Mouse (Mus musculus): ENCODE data around the gene Veph1. TPM values are rescaled to one million over a fixed set of nuclear protein-coding genes. Genes with fewer than 3 reads are reported as not detected.
"Not testable (repeated sequence)": the region's sequence is repeated elsewhere in the genome, so short reads cannot be mapped to it uniquely, and the experiment has no call there.

Veph1 gene
- polyA plus RNA-seq, 1 experiment from 2014 or later: 4.8 TPM

DNA sequence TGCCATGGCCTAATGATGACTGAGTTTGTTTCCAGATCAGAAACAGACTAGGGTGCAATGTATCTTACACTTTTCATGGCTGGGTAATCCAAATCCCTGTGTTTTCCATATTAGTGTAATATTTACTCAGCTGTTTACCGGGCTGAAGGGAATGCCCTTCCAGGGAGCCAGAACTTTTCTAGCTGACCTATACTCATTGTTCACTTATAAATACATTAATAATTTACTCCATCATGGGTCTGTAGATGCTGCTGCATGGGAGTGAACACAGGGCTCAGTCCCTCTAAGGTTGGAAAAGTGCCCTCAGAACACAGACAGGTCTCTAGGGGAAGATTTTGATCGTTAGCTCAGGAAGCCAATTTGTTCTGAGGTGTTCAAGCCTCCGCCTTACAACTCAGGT lies 1.9 kb downstream of the Veph1 start:
- Histone ChIP-seq H3K27me3 (no peaks in the 10 kb centered on the region), H3K9ac (no peak overlapping the region), H3K27ac (replicated peaks) (no peak overlapping the region), H3K9me3 (no peaks in the 10 kb centered on the region), H3K4me2 (peak overlapping the region; percentile 37; the same call in 1 of the 2 replicates), H3K4me3 (no peak overlapping the region), H3K36me3 (no peaks in the 10 kb centered on the region), H3K4me1 (replicated peaks) (peaks cover 40% of the 10 kb centered on the region)
- 68% methylated on average over 3 of the region's 3 CpGs for WGBS
- no peak for ATAC-seq (ENCODE audit: low read depth)

DNA sequence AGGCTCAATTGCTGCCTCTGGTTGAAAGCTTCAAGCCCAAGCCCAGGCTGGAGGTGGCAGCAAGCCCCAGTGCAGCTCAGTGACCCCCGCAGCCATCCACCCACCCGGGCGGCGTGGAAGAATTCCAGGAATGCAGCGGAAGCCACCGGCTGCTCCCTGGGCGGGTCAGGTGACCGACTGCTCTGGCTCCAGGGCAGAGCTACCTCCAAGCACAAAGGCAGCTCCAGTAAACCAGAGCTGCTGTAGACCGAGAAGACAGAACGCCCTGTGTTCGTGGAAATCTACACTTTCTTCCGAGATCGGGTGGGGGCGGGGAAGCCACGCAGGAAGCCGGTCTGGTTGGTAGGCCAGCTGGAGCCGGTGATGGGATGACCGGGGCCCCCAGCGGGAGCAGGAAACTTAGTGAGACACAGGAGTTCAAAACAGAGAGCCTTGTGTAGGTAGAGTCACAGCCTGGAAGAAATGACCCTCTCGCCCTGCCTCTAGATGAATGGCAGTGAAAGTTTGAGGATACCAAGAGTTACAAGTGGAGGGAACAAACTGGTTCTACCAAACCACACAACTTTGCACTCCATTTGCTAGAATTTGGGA lies 4.2 kb downstream of the Veph1 start:
- Histone ChIP-seq H3K27me3 (no peaks in the 10 kb centered on the region), H3K4me3 (peak overlapping the region; percentile 20), H3K4me1 (replicated peaks) (peaks cover 37% of the 10 kb centered on the region), H3K9ac (peak overlapping the region; percentile 43; the same call in 1 of the 2 replicates), H3K27ac (replicated peaks) (no peak overlapping the region), H3K36me3 (no peaks in the 10 kb centered on the region), H3K9me3 (no peaks in the 10 kb centered on the region), H3K4me2 (peak overlapping the region; percentile 52)
- peak; percentile 66; the same call in 1 of the 2 replicates for ATAC-seq (ENCODE audit: low read depth)
- 10% methylated on average over 20 of the region's 20 CpGs for WGBS

DNA sequence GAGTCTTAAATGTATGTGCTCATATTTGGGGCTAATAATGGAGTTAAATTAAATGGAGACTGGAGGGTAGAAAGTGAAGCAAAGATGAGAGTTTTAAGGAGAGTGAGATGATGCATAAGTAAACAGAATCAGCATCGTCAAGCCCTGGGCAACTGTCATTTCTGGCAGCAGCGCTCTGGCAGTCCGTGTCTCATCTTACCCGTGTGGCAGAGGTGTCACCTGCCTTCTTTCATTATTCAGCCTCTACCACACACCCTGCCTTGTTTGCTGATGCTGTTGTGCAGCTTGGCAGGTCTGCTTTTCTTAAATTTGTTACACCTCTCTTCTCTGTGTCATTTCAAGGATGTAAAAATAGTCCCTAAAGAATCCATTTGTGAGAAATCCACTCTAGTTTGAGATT lies 33.4 kb downstream of the Veph1 start:
- 83% methylated on average over 4 of the region's 4 CpGs for WGBS
- no peak overlapping the region for H3K4me2 ChIP-seq
- H3K4me1 ChIP-seq (replicated peaks): no peaks in the 10 kb centered on the region
- no peaks in the 10 kb centered on the region for H3K27me3 ChIP-seq
- no peaks in the 10 kb centered on the region for H3K9me3 ChIP-seq
- no peak overlapping the region for H3K27ac ChIP-seq (replicated peaks)
- no peaks in the 10 kb centered on the region for H3K36me3 ChIP-seq
- H3K4me3 ChIP-seq: no peak overlapping the region
- H3K9ac ChIP-seq: no peak overlapping the region
- no peak for ATAC-seq (ENCODE audit: low read depth)

DNA sequence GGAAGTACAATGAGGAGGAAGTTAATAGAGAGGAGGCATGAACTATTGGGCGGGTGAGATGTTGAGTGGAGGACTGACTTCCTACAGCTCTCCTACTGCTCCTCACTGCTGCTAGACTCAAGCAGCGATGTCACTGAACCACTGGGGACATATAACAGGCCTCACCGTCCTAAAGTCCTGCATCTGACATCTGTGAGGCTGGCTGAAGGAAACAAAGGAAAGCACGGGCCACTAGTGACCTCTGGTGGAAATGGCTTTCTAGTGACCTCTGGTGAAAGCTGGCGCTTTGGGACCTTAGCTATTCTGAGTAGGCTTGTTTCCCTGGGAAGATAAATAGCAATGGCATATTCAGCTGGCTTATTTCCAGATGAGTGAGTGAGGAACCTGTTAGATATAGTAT lies 34.3 kb downstream of the Veph1 start:
- no peak for ATAC-seq (ENCODE audit: low read depth)

DNA sequence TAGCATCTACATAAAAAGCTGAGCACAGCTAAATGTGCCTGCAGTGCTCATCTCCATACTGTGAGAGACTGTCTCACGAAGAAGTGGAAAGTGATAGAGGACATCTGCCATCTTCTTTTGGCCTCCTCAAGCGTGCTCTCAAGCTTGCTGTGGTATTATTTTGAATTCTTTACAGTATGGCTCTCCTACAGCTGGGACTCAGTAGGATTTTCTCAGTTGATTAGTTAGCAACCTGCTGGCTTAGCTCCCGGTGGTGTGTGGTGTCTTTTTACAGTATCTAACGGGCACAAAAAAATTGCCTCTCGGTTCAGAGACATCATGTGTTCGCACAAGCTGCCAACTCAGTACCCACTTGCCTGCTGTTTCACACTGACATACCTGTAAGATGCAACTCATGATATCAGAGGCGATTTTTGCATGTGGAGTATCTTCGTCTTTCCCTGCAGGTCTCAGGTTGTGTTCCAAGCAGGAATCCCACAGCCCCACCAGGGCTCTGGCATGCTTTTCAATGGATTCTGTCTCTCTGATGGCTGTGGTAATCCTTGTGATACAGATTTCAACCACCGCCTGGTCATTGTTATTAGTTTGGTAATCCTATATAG lies 42.0 kb downstream of the Veph1 start:
- no peak overlapping the region for H3K4me3 ChIP-seq
- WGBS: 79% methylated on average over 9 of the region's 9 CpGs
- H3K27ac ChIP-seq (replicated peaks): no peak overlapping the region
- no peak overlapping the region for H3K4me2 ChIP-seq
- H3K9ac ChIP-seq: no peak overlapping the region
- no peaks in the 10 kb centered on the region for H3K36me3 ChIP-seq
- H3K9me3 ChIP-seq: no peaks in the 10 kb centered on the region
- H3K27me3 ChIP-seq: no peaks in the 10 kb centered on the region
- H3K4me1 ChIP-seq (replicated peaks): no peaks in the 10 kb centered on the region
- ATAC-seq (ENCODE audit: low read depth): no peak

More for the DNA sequence above, 34.3 kb downstream of the Veph1 start:
- H3K27ac ChIP-seq (replicated peaks): no peak overlapping the region
- H3K9me3 ChIP-seq: no peaks in the 10 kb centered on the region
- no peak overlapping the region for H3K4me2 ChIP-seq
- no peaks in the 10 kb centered on the region for H3K36me3 ChIP-seq
- no peak overlapping the region for H3K4me3 ChIP-seq
- no peaks in the 10 kb centered on the region for H3K4me1 ChIP-seq (replicated peaks)
- no peak overlapping the region for H3K9ac ChIP-seq
- no peaks in the 10 kb centered on the region for H3K27me3 ChIP-seq
- WGBS: 36% methylated on average over 5 of the region's 5 CpGs

DNA sequence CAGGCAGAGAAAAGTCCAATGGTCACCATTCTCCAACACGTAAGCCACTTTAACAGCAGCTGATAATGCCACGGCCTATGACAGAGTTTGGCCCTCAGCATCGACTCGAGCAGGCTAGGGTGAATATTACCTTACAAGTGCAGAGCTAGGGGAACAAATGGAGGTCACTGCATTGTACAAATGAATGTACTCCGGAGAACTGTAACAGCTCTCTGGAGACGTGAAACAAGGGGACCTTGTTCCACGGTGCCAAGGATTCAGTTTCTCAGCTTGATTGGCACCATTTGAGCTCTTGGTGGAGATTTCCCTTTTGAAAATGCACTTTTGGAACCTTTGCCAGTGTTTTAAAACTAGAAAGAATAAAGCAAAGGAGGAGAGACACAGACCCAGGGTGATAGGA lies 44.8 kb downstream of the Veph1 start:
- no peak overlapping the region for H3K4me3 ChIP-seq
- 65% methylated on average over 7 of the region's 7 CpGs for WGBS

DNA sequence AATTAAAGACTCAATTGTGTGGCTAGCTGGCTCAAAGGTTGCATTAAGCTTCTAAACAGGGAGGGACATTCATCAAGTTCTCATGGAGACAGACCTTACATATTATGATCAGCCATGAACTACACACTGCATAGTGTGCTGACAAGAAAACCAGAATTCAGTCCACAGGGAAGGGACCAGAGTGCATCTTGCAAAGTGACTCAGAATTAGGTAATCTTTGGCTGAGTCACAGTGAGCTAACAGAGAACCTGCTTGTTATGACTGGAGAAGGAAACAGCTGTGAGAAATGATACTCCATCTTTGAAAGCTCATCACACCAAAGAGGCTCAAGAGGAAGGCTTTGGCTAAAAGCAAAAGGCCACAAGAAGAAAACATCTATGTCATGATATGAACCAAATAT lies 56.2 kb downstream of the Veph1 start:
- Histone ChIP-seq H3K4me3 (no peak overlapping the region), H3K4me1 (replicated peaks) (no peaks in the 10 kb centered on the region)
- no peak for ATAC-seq (ENCODE audit: low read depth)

More for the DNA sequence above, 44.8 kb downstream of the Veph1 start:
- H3K36me3 ChIP-seq: no peaks in the 10 kb centered on the region
- H3K4me2 ChIP-seq: no peak overlapping the region
- H3K27me3 ChIP-seq: no peaks in the 10 kb centered on the region
- no peak overlapping the region for H3K9ac ChIP-seq
- ATAC-seq (ENCODE audit: low read depth): no peak
- no peaks in the 10 kb centered on the region for H3K4me1 ChIP-seq (replicated peaks)
- 0 out of 2 replicates have a peak overlapping the region, but pooled peaks have one; percentile 3 for H3K27ac ChIP-seq (replicated peaks)
- no peaks in the 10 kb centered on the region for H3K9me3 ChIP-seq

DNA sequence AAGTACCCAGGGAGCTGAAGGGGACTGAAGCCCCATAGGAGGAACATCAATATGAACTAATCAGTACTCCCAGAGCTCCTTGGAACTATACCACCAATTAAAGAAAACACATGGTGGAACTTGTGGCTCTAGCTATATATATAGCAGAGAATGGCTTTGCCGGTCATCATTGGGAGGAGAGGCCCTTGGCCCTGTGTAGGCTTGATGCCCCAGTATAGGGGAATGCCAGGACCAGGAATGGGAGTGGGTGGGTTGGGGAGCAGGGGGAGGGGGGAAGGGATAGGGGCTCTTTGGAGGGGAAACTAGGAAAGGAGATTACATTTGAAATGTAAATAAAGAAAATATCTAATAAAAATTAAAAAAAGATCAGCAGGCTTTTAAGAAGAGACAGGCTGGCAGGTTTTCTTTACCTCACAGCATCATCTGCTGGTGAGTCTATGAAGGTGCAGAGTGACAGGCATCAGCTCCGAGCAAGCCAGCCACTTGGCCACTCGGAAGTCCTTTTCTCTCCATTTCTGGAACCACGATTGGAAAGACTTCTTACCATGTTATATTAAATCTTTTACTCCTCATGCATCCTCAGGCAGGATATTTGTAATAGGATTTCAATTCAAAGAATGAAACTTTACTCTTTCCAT lies 60.3 kb downstream of the Veph1 start:
- 0 out of 2 replicates have a peak, but pooled peaks have one; percentile 50 for ATAC-seq (ENCODE audit: low read depth)
- whole genome bisulfite sequencing: 53% methylated on average over 4 of the region's 4 CpGs

More for the DNA sequence above, 56.2 kb downstream of the Veph1 start:
- H3K9me3 ChIP-seq: no peaks in the 10 kb centered on the region
- no peak overlapping the region for H3K9ac ChIP-seq
- H3K4me2 ChIP-seq: no peak overlapping the region
- no peak overlapping the region for H3K27ac ChIP-seq (replicated peaks)
- no peaks in the 10 kb centered on the region for H3K27me3 ChIP-seq
- no peaks in the 10 kb centered on the region for H3K36me3 ChIP-seq

DNA sequence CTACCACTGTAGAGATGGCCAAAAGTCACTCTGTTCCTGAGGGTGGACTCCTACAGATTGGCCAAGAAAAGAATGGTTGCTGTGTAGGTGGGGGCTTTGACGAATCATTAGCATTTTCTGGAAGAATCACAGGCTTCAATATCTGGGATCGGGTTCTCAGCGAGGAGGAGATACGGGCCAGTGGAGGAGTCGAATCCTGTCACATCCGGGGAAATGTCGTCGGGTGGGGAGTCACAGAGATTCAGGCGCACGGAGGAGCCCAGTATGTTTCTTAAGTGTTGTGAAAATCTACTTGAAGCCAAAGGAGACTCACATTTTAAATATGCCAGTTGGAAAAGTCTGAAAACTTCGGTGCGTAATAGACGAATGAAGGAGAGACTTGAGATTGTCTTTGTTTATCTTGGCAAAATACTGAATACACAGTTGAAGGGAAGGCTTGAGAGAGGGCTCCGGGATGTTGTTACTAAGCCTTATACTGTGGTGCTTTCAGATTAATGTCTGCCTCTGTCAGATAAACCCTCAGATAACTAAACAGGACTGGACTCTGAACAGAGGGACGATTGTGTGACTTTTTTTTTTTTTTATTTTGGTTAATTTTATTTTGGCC lies 71.6 kb downstream of the Veph1 start:
- Histone ChIP-seq H3K27ac (replicated peaks) (no peak overlapping the region), H3K27me3 (0 out of 2 replicates have a peak, but pooled peaks cover 8% of the 10 kb centered on the region), H3K36me3 (no peaks in the 10 kb centered on the region), H3K4me2 (no peak overlapping the region), H3K4me3 (no peak overlapping the region), H3K4me1 (replicated peaks) (peaks cover 13% of the 10 kb centered on the region), H3K9ac (no peak overlapping the region), H3K9me3 (no peaks in the 10 kb centered on the region)
- 83% methylated on average over 15 of the region's 15 CpGs for WGBS
- ATAC-seq (ENCODE audit: low read depth): no peak

More for the DNA sequence above, 60.3 kb downstream of the Veph1 start:
- H3K9me3 ChIP-seq; H3K36me3 ChIP-seq; H3K4me3 ChIP-seq; H3K4me1 ChIP-seq (replicated peaks); H3K4me2 ChIP-seq; H3K27ac ChIP-seq (replicated peaks); H3K27me3 ChIP-seq; H3K9ac ChIP-seq: not testable (repeated sequence)

DNA sequence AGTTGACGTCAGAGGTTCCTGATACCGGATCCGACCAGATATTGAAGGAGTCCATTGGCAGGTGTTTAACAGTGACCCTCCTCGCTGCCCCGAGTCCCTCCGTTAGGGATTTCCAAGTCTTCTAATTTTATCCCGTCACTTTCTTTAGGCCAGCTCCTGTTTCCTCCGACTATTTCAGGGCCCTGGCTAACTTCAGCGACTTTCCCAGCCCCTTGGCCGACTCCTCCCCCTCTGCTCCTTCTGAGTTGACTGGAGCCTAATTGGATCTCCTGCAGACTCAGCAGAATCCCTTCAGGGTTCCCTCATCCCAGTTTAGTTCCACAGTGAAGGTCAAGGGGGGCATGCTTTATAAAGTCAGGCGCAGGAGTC lies 75.4 kb downstream of the Veph1 start:
- under 1% methylated on average over 11 of the region's 11 CpGs for WGBS
- Histone ChIP-seq H3K4me2 (peak overlapping the region; percentile 92), H3K36me3 (no peaks in the 10 kb centered on the region), H3K9ac (peak overlapping the region; percentile 82), H3K4me1 (replicated peaks) (peaks cover 13% of the 10 kb centered on the region), H3K9me3 (no peaks in the 10 kb centered on the region), H3K27ac (replicated peaks) (peak overlapping the region; percentile 14; the same call in 1 of the 2 replicates), H3K27me3 (0 out of 2 replicates have a peak, but pooled peaks cover 14% of the 10 kb centered on the region), H3K4me3 (peak overlapping the region; percentile 57)
- peak; percentile 45 for ATAC-seq (ENCODE audit: low read depth)

DNA sequence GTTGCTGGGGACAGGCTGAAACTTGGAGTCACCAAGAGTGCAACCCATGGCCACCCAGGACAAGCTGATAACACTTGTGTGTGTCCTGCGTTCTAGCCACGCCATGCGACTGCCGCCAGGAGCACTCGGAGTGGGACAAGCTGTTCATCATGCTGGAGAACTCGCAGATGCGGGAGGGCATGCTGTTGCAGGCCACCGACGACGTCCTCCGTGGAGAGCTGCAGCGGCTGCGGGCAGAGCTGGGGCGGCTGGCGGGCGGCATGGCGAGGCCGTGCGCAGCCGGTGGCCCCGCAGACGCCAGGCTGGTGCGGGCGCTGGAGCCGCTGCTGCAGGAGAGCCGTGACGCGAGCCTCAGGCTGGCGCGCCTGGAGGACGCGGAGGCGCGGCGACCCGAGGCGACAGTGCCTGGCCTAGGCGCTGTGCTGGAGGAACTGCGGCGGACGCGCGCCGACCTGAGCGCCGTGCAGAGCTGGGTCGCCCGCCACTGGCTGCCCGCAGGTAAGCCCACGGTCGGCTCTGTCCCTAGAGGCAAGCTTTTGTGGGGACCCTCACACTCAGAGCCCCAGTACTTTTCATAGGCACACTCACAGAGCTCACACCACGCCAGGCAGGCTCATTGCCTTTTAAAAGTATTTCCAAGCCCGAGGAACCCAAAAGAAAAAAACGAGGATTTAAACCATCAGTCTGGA lies 75.9 kb downstream of the Veph1 start:
- H3K36me3 ChIP-seq: no peaks in the 10 kb centered on the region
- H3K4me3 ChIP-seq: peak overlapping the region; percentile 57
- 0% methylated on average over 54 of the region's 54 CpGs for WGBS
- peak overlapping the region; percentile 82 for H3K9ac ChIP-seq
- ATAC-seq (ENCODE audit: low read depth): peak; percentile 91
- peaks cover 13% of the 10 kb centered on the region for H3K4me1 ChIP-seq (replicated peaks)
- 0 out of 2 replicates have a peak, but pooled peaks cover 14% of the 10 kb centered on the region for H3K27me3 ChIP-seq
- peak overlapping the region; percentile 92 for H3K4me2 ChIP-seq
- peak overlapping the region; percentile 68 for H3K27ac ChIP-seq (replicated peaks)
- H3K9me3 ChIP-seq: no peaks in the 10 kb centered on the region
